Mouse (Mus musculus) frontal cortex, postnatal 25 days (tissue): ENCODE data around the gene Pnpla6.

Experiments
- DNase-seq, 2 experiments: peaks; one replicate each; pipeline ENCODE4 v3.0.0; 2022; ENCODE audit warnings: low spot score in 2 of 2

Pnpla6 gene

DNA sequence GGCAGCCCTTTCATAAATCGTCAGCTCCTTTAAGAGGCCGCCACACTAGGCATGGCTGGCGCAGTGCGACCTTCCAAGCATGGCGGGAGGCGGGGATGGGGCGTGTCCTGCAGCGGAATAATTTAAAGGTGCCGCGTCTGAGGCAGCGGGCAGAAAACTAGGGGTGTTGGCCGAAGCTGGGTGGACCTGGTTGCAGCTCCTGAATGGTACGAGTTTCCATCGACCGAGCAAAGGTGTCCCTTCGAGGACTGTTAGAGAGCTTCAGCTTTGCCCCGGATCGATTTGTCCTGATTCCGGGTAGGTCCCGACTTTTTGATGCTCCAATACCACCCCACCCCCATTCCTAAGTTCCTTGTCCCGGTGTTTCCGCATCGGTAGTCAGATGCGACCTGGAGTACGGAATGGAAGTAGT is at the start of gene Pnpla6:
Pnpla6 (plus strand) TSS at position 125 of the 412 bp plus-strand sequence.
- DNase-seq: peak; percentile 76 to 83

- DNase-seq: peak; percentile 65 to 81
These were observed 47.9 kb upstream of the Pnpla6 start, which contains the start of gene Pex11g for GRCm38 (mm10) chr8:3467006-3467885. Gene Pex11g (minus strand): TSS chr8:3467680.

- DNase-seq: no peak
These were observed 47.2 kb upstream of the Pnpla6 start for GRCm38 (mm10) chr8:3467886-3468545.

DNA sequence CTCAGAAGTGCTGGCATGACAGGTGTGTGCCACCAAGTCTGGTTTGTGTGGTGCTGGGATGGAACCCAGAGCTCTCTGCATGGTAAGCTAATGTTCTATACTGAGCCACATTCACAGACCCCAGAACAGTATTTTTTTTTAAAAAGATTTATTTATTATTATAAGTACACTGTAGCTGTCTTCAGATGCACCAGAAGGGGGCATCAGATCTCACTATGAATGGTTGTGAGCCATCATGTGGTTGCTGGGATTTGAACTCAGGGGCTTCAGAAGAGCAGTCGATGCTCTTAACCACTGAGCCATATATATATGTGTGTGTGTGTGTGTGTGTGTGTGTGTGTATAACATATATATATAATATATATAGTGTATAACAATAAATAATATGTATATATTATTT is 46.3 kb upstream of the Pnpla6 start:
- no peak for DNase-seq

- DNase-seq: no peak
These were observed 44.6 kb upstream of the Pnpla6 start, which contains the start of gene Tex45 for GRCm38 (mm10) chr8:3470562-3470961. Gene Tex45 (plus strand): TSS chr8:3470862.

- DNase-seq: no peak
These were observed 39.3 kb upstream of the Pnpla6 start for GRCm38 (mm10) chr8:3475715-3476429.

DNA sequence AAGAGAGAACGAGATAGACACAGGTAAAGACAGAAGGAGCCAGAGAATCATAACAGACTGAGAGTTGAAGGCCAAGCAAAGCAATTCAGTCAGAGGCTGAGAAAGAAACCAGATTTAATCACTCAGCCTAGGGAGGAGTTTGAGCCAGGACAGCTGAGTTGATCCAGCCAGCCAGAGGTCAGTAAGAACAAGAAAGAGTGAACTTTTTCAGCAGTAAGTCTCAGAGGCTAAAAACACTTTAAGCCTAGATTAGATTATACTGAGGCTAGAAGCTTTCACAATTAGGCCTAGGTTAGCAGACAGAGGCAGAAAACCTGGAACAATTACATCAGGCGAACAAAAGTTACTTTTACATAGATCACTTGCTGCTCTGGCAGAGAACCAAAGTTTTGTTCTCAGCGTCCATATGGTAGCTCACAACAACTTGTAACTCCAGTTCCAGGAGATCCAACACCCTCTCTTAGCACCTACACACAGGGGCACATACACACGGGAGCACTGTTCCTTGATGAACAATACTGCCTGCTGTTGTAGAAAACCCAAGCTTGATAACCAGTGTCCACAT is 34.9 kb upstream of the Pnpla6 start:
- no peak for DNase-seq

DNA sequence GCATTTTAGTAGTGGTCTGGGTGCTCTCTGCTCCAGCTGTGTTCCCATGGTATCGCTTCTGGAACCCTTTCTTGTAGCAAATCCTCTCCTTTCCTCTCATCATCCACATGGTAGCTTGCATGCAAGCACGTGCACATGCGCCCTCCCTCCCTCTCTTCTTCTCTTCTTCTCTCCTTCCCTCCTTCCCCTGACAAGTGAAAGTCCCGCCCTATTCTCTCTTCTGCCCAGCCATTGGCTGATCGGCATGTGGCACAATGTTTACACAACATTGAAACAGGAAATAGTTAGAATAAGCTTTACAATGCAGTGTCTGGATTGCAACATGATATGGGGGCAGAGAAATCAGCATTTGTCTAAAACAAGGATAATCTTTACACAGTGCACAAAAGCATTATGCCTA is 33.6 kb upstream of the Pnpla6 start:
- DNase-seq: no peak

DNA sequence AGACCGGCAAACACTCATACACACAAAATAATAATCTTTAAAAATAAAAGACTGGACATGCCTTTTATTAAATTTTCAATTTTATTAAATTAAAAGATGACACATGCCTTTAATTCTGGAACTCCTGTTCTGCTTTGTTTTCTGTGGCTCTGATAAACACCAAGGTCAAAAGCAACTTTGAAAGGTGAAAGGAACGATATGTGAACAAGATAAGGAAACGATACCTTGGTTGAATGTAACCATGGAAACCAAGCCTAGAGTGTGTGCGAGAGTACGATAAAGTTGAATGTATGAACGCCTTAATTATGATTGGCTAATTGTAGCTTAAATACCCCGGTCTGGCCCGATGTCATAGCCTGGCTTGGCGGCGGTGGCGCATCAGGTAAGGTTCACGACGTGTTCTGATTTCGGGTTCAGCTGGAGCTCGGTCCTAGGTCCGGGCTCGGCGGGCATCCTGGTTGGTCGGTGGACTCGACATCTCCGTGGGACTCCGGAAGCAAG is 32.9 kb upstream of the Pnpla6 start:
- no peak for DNase-seq

GRCm38 (mm10) chr8:3483546-3483945 is 31.6 kb upstream of the Pnpla6 start:
- no peak for DNase-seq

DNA sequence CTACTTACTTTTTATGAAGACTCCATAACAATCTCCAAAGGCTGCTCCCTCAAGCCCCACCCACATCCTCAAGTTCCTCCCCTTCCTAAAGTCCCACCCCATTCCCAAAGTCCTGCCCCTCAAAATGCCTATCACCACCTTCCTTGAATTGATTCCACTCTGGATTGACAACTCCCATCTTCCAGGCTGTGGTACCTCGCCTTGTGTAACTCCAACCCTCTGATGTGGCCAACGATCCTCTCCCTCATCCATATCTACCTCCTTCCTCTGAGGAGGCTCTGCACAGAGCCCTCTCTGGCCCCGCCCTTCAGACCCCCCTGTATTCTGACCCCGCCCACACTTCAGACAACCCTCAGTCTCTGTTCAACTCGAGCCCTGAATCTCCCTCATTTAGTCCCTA is 30.0 kb upstream of the Pnpla6 start:
- no peak for DNase-seq

GRCm38 (mm10) chr8:3492901-3493844 is 22.0 kb upstream of the Pnpla6 start, which contains the start of gene Zfp358:
Gene Zfp358 (plus strand): TSS chr8:3493138.
- peak in 1 of 2 experiments; percentile 38 for DNase-seq

GRCm38 (mm10) chr8:3493845-3494208 is 21.4 kb upstream of the Pnpla6 start:
- DNase-seq: no peak

DNA sequence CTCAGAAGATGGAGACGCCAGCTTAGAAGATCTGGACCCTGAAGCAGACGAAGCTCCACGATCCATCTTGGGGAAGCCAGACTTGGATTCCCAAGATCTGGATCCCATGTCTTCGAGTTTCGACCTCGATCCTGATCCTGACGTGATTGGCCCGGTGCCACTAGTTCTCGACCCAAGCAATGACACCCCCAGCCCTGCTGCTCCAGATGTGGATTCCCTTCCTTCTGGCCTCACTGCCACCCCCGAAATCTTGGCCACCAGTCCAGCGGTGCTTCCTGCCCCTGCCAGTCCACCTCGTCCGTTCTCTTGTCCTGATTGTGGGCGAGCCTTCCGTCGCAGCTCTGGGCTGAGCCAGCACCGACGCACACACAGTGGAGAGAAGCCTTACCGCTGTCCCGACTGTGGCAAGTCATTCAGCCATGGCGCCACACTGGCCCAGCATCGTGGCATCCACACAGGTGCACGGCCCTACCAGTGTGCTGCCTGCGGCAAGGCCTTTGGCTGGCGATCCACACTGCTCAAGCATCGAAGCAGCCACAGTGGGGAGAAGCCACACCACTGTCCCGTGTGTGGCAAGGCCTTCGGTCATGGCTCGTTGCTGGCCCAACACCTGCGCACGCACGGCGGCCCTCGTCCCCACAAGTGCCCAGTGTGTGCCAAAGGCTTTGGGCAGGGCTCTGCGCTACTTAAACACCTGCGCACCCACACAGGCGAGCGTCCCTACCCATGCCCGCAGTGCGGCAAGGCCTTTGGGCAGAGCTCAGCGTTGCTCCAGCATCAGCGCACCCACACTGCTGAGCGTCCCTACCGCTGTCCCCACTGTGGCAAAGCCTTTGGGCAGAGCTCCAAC is 19.4 kb upstream of the Pnpla6 start:
- no peak for DNase-seq

- DNase-seq: no peak
These were observed 18.8 kb upstream of the Pnpla6 start for GRCm38 (mm10) chr8:3496428-3496748.

DNA sequence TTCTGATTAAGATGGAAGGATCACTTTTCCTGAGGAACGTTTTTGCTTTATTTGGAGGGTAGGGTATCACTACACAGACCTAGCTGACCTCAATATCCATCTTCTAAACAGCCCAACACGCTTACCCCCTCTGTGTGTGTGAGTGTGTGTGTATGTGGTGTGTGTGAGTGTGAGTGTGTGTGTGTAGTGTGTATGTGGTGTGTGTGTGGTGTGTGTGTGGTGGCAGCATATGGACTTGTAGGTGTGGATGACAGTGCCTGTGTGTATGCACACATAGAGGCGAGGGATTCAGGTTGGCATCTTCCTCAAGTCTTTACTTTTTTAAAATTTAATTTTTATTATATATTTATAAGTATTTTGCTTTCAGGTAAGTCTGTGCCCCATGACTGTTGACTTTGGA is 16.6 kb upstream of the Pnpla6 start:
- no peak for DNase-seq

DNA sequence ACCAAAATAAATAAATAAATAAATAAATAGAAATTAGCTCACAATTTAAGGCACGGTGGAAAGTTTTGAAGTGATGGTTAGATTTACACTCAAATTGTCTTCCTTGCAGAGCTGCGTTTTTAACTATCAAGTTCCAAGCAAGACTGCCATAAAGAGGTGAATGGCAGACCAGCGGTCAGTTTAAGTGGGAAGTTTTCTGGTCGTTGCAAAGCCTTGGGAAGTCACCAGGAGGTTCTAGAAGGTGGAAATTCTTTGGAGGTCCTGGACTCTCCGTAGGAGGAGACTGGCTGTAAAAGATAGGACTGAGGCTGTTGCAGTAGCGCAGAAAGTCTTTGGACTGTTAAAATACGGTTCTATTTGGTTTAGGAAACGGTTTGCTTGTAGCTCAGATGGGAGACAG is 15.4 kb upstream of the Pnpla6 start:
- DNase-seq: no peak

DNA sequence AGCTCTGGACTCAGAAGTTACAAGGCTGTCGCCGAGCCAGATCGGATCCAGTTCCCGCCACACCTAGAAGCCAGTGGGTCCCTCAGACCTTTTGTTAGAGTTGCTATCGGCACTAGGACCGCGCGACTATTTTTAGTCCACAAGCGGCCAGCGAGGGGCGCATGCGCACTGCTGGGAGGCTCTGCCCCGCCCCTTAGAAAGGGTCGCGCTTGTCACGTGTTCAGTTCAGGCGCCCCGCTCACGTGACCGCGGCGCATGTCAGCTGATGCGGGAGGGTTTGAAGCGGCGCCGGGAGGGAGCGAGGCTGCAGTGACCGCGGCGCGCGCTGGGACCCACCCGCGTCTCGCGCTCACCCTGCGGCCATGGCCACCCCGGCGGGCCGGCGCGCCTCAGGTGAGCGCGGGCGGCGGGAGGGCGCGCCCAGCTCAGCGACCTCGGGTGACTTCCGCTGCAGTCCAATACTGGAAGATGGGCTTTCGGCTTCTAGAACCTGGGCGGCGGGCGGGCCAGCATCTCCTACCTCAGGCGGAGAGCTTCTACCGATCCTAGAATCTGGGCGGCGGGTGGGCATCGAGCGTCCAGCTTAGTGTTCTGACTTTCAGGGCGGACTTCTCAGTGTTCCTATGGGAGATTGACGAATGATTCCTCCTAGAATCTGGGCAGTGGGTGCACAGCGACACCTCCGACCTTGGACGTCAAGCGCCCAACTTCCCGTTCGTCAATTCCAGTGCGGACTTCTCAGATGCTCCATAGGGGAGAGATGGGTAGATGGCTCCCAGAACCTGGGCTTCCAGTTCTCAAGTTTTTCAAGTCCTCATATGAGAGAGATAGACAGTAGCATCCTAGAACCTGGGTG is 14.7 kb upstream of the Pnpla6 start, which contains the start of gene Mcoln1:
Mcoln1 (plus strand) TSS at position 223 of the 856 bp plus-strand sequence.
- DNase-seq: peak; percentile 97

- DNase-seq: no peak
These were observed 13.0 kb upstream of the Pnpla6 start for GRCm38 (mm10) chr8:3502217-3502616.
